Mouse (Mus musculus) bone marrow, adult 2 months (tissue): ENCODE measurements around the gene Cyyr1. TPM values are rescaled to one million over a fixed set of nuclear protein-coding genes. Genes with fewer than 3 reads are reported as not detected.

Experiments used
- H3K27ac ChIP-seq: fragments of 200-500 bp; 2 replicates; pipeline ENCODE4 v1.5.1; 2012; ENCODE audit warnings: low read depth, mild to moderate bottlenecking, control low read depth, inconsistent platforms, low read length; ENCODE audit not compliant: control insufficient read depth, poor library complexity, insufficient read depth
- H3K4me1 ChIP-seq: fragments of 200-500 bp; 2 replicates; pipeline ENCODE4 v1.6.1; 2011; ENCODE audit warnings: low read length; ENCODE audit not compliant: control insufficient read depth, insufficient read depth
- H3K4me3 ChIP-seq: fragments of 200-500 bp; replicated peaks from 2 replicates; pipeline ENCODE3; 2011; ENCODE audit warnings: mild to moderate bottlenecking, low read depth, low read length, control low read depth; ENCODE audit not compliant: control insufficient read depth
- CTCF ChIP-seq: fragments of 200-500 bp; IDR thresholded peaks from 2 replicates; pipeline ENCODE4 v1.5.1; 2011; ENCODE audit warnings: low read length, control low read depth; ENCODE audit not compliant: control insufficient read depth, insufficient read depth
- POLR2A ChIP-seq: fragments of 200-500 bp; IDR thresholded peaks from 2 replicates; pipeline ENCODE4 v1.6.1; 2011; ENCODE audit warnings: low read depth, mild to moderate bottlenecking, control low read depth, low read length, borderline replicate concordance; ENCODE audit not compliant: control insufficient read depth
- WGBS: fragments of 180-500 bp; shearing (Covaris S2); methylation state at CpG from one replicate; pipeline ENCODE4 v1.1.7; 2018; 5-methylcytosine and 5-hydroxymethylcytosine counted together
- polyA plus RNA-seq: library from polyadenylated mRNA; stranded (reverse); fragments of >200 nt; gene quantifications from 2 replicates; pipeline ENCODE4 v1.2.4, GENCODE M21; 2011; ENCODE audit warnings: low replicate concordance; ENCODE audit not compliant: missing spikeins, insufficient read depth, insufficient read length

Gene Cyyr1
- polyA plus RNA-seq, 1 experiment, result 0.37 TPM

DNA sequence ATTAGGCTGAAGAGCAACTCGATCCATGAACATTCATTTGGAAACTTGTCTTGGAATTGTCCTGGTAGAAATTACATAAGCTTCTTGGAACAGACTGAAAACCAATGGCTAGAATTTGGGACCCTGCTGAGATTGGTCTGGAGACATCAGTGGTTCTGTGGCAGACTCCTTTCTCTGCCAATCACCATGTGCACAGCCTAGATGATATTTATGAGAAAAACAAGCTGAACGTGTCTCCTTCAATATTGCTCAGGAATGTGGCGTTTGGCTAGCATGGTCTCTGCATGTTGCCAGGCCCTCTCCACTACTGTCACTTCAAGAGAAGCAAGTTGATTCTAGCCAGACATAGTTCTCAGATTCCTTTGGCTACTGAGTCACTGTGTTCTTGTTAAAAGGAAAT, 107.4 kb downstream of the Cyyr1 start:
- Histone ChIP-seq H3K4me3 (no peak overlapping the region), H3K27ac (no peak overlapping the region), H3K4me1 (no peaks in the 10 kb centered on the region)
- 77% methylated on average over 3 of the region's 3 CpGs for WGBS
- TF ChIP-seq CTCF, result no peak
- no peak for TF ChIP-seq POLR2A

DNA sequence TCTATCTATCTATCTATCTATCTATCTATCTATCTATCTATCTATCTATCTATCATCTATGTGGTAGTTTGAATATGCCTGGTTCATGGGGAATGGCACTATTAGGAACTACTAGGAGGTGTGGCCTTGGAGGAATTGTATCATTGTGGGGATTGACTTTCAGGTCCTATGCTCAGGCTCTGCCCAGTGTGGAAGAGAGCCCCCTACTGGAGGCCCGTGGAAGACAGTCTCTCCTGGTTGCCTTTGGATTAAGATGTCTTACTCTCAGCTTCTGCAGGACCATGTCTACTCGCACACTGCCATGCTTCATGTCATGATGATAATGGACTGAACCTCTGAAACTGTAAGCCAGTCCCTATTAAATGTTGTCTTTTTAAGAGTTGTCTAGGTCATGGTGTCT, 117.8 kb downstream of the Cyyr1 start:
- WGBS, result 44% methylated on average over 2 of the region's 2 CpGs
- Histone ChIP-seq H3K4me3 (no peak overlapping the region), H3K27ac (no peak overlapping the region), H3K4me1 (no peaks in the 10 kb centered on the region)
- TF ChIP-seq CTCF, result no peak
- no peak for TF ChIP-seq POLR2A

DNA sequence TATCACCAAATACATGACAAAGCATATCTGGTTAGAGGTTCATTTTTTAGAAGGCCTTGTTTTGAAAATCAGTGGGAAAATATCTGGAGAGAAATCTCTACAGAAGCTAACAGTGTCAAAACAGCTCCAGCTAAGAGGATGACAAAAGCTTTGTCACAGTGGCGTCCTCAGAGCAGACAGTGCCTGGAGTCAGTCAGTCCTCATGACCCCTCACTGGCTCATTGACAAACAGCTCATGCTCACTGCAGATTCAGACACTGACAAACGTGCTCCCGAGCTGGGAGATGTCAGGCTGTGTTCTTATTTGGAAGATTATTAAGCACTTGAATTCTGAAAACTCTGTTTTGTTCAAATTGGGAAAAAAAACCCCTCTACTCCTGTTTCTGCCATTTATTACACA, 124.0 kb downstream of the Cyyr1 start:
- Histone ChIP-seq H3K4me3 (no peak overlapping the region), H3K27ac (no peak overlapping the region), H3K4me1 (no peaks in the 10 kb centered on the region)
- no peak for TF ChIP-seq CTCF
- no peak for TF ChIP-seq POLR2A
- WGBS, result 67% methylated on average over 3 of the region's 3 CpGs

DNA sequence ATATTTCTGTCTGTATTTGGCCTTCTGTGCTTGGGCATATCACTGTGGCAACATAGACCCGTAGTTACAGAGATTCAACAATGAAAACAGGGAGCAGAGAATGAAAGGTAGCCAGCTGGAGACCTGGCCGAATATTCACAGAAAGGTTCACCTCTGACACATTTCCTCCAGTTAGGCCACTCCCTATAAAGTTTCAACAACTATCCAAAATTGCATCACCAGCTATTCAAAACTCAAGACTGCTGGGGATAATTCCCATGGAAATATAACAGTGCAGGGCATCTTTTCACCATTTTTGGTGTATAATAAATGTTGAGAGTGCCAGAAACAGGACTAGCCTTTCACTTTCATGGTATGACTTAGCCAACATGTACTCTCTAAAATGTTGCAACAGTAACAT, 130.3 kb downstream of the Cyyr1 start:
- Histone ChIP-seq H3K4me1 (no peaks in the 10 kb centered on the region), H3K27ac (no peak overlapping the region), H3K4me3 (no peak overlapping the region)
- WGBS, result 62% methylated on average over 2 of the region's 2 CpGs
- TF ChIP-seq POLR2A (no peak), CTCF (no peak)

DNA sequence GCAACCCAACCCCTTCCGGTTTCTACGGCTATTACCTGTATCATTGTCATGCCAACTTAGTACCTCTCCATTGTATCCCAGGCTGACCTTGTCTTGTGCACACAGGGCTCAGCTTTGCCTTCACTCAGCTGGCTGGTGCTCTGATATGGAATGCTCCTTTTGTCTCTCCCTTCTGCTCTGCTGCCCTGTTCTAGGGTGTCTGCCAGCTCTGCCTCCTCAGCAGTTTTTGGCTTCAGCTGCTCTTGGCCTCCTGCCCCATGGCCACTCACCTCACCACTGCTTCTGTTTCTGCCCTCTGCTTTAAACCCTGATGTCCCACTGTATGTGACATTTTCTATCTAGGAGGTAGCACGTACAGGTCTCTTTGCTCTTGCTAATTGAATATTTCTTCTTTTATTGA, 137.8 kb downstream of the Cyyr1 start:
- TF ChIP-seq POLR2A (no peak), CTCF (no peak)
- Histone ChIP-seq H3K4me1 (no peaks in the 10 kb centered on the region), H3K4me3 (no peak overlapping the region), H3K27ac (no peak overlapping the region)
- WGBS, result 87% methylated on average over 3 of the region's 3 CpGs

DNA sequence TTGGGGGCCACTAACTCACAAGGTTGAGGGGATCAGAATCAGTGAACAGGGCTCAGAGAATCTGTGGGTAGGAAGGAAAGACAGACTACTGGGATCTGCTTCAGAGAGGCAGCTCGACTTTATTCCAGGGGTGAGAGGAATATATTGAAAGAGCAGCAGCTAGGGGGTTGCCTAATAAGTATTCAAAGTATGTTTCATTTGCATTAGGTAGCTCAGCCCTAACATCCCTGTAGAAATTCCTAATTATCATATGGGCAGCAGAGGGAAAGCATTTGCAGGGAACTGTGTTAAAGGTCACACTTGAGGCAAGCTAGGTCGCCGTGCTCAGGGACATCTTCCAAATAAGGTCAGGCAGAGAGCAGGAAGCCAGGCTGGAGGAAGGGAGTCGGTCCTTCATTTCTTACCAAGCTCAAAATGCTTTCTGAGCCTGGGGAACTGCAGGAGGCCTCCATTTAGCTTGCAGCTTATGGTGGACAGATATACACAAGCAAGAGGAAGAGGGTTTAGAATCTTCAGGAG, 159.7 kb downstream of the Cyyr1 start:
- TF ChIP-seq CTCF (no peak), POLR2A (no peak)
- WGBS, result 25% methylated on average over 4 of the region's 4 CpGs

DNA sequence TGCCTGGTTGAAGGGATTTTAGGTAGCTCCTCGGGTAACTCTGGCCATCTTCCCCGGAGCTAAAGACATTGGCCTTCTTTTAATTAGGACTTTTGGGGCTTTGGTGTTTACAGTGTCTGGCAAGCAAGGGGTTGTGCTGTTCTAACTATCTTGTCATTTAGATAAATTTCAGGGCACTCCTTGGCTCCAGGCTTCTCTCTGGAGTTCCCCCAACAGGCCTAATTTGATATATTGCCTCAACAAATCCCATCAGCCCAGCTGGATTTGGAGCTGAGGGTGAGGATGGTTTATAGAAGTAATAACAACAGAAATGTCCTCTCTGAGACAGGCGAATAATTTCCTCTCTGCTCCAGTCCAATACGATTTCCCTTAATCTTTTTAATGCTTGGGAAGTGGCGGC, 166.4 kb downstream of the Cyyr1 start:
- no peak overlapping the region for H3K27ac ChIP-seq
- 55% methylated on average over 5 of the region's 5 CpGs for WGBS
- no peaks in the 10 kb centered on the region for H3K4me1 ChIP-seq

More for the DNA sequence above, 159.7 kb downstream of the Cyyr1 start:
- H3K27ac ChIP-seq, result no peak overlapping the region
- no peak overlapping the region for H3K4me3 ChIP-seq
- no peaks in the 10 kb centered on the region for H3K4me1 ChIP-seq

More for the DNA sequence above, 166.4 kb downstream of the Cyyr1 start:
- H3K4me3 ChIP-seq, result no peak overlapping the region
- no peak for TF ChIP-seq POLR2A

Other genes starting within 250 kb of the Cyyr1 start
- gene Adamts1, start 249.7 kb upstream of the Cyyr1 start, polyA plus RNA-seq, result 0.88 and 2.7 TPM in 2 replicates